Comparison of ENCODE assay signal across 8 mouse cellular contexts in genomic region chr5:36323526-36323925, GRCm38 (mm10).
DNase-seq lines count a peak whose midpoint lies in the region; ATAC-seq lines count a peak whose summit lies in the region.

No protein-coding gene starts in this region.

- 6% methylated on average over 2 of the region's 2 CpGs for WGBS in embryonic facial prominence, embryonic 14.5 days
- WGBS in heart, embryonic 12.5 days, result 6% methylated on average over 2 of the region's 2 CpGs
- WGBS in kidney, embryonic 14.5 days, result 0% methylated on average over 2 of the region's 2 CpGs
- 0% methylated on average over 2 of the region's 2 CpGs for WGBS in liver, embryonic 11.5 days

- no peaks in the 10 kb centered on the region for H3K27me3 ChIP-seq in embryonic facial prominence, embryonic 14.5 days (replicated peaks; ENCODE audit: control insufficient read depth, insufficient read depth, low read length)
- 0 out of 2 replicates have a peak, but pooled peaks cover 5% of the 10 kb centered on the region for H3K27me3 ChIP-seq in heart, embryonic 12.5 days (replicated peaks)
- H3K27me3 ChIP-seq in kidney, embryonic 14.5 days (ENCODE audit: control insufficient read depth, insufficient read depth, low read length), result no peaks in the 10 kb centered on the region
- no peaks in the 10 kb centered on the region for H3K27me3 ChIP-seq in liver, embryonic 11.5 days (replicated peaks; ENCODE audit: control insufficient read depth, insufficient read depth, low read length)
- no peaks in the 10 kb centered on the region for H3K27me3 ChIP-seq in splenic B cell, adult 2 months (ENCODE audit: control insufficient read depth, insufficient read depth, low read length, poor library complexity, severe bottlenecking)

- peak; percentile 87 for ATAC-seq in embryonic facial prominence, embryonic 14.5 days (ENCODE audit: low read depth)
- peak; percentile 68 for ATAC-seq in heart, embryonic 12.5 days (ENCODE audit: insufficient number of reproducible peaks, low FRiP score)
- ATAC-seq in kidney, embryonic 14.5 days (ENCODE audit: low FRiP score, low TSS enrichment), result peak; percentile 88
- ATAC-seq in liver, embryonic 11.5 days (replicated peaks; ENCODE audit: low FRiP score), result no peak

- no peak overlapping the region for H3K9ac ChIP-seq in embryonic facial prominence, embryonic 14.5 days (ENCODE audit: low read depth, low read length)
- no peak overlapping the region for H3K9ac ChIP-seq in heart, embryonic 12.5 days
- no peak overlapping the region for H3K9ac ChIP-seq in kidney, embryonic 14.5 days (ENCODE audit: low read depth, low read length)
- no peak overlapping the region for H3K9ac ChIP-seq in liver, embryonic 11.5 days (ENCODE audit: low read depth, low read length)

- H3K4me3 ChIP-seq in embryonic facial prominence, embryonic 14.5 days (ENCODE audit: low read depth, low read length), result no peak overlapping the region
- H3K4me3 ChIP-seq in heart, embryonic 12.5 days, result no peak overlapping the region
- H3K4me3 ChIP-seq in kidney, embryonic 14.5 days (ENCODE audit: low read length), result no peak overlapping the region
- no peak overlapping the region for H3K4me3 ChIP-seq in liver, embryonic 11.5 days (ENCODE audit: low read depth, low read length)

- H3K4me2 ChIP-seq in embryonic facial prominence, embryonic 14.5 days (ENCODE audit: low read depth, low read length), result no peak overlapping the region
- no peak overlapping the region for H3K4me2 ChIP-seq in heart, embryonic 12.5 days
- H3K4me2 ChIP-seq in kidney, embryonic 14.5 days (replicated peaks; ENCODE audit: low read depth, low read length), result no peak overlapping the region
- H3K4me2 ChIP-seq in liver, embryonic 11.5 days, result no peak overlapping the region

- peaks cover 10% of the 10 kb centered on the region for H3K4me1 ChIP-seq in embryonic facial prominence, embryonic 14.5 days (ENCODE audit: control insufficient read depth, insufficient read depth, low read length)
- H3K4me1 ChIP-seq in heart, embryonic 12.5 days (replicated peaks), result peaks cover 40% of the 10 kb centered on the region
- H3K4me1 ChIP-seq in kidney, embryonic 14.5 days (ENCODE audit: control insufficient read depth, insufficient read depth, low read length), result peaks cover 15% of the 10 kb centered on the region
- no peaks in the 10 kb centered on the region for H3K4me1 ChIP-seq in liver, embryonic 11.5 days (replicated peaks; ENCODE audit: control insufficient read depth, insufficient read depth, low read length)

- 0 out of 2 replicates have a peak overlapping the region, but pooled peaks have one; percentile 52 for H3K27ac ChIP-seq in embryonic facial prominence, embryonic 14.5 days (replicated peaks; ENCODE audit: low read depth, low read length)
- H3K27ac ChIP-seq in heart, embryonic 12.5 days (ENCODE audit: poor library complexity, severe bottlenecking), result no peak overlapping the region
- no peak overlapping the region for H3K27ac ChIP-seq in kidney, embryonic 14.5 days (ENCODE audit: low read depth, low read length)
- no peak overlapping the region for H3K27ac ChIP-seq in liver, embryonic 11.5 days (ENCODE audit: low read depth, low read length)

- H3K36me3 ChIP-seq in embryonic facial prominence, embryonic 14.5 days (ENCODE audit: control insufficient read depth, insufficient read depth, low read length), result no peaks in the 10 kb centered on the region
- H3K36me3 ChIP-seq in heart, embryonic 12.5 days, result no peaks in the 10 kb centered on the region
- H3K36me3 ChIP-seq in kidney, embryonic 14.5 days (ENCODE audit: control insufficient read depth, insufficient read depth, low read length), result no peaks in the 10 kb centered on the region
- no peaks in the 10 kb centered on the region for H3K36me3 ChIP-seq in liver, embryonic 11.5 days (ENCODE audit: control insufficient read depth, insufficient read depth, low read length)
- H3K36me3 ChIP-seq in splenic B cell, adult 2 months (ENCODE audit: control insufficient read depth, insufficient read depth, low read length, poor library complexity, severe bottlenecking), result no peaks in the 10 kb centered on the region

- no peaks in the 10 kb centered on the region for H3K9me3 ChIP-seq in embryonic facial prominence, embryonic 14.5 days (ENCODE audit: control insufficient read depth, low read length)
- no peaks in the 10 kb centered on the region for H3K9me3 ChIP-seq in heart, embryonic 12.5 days (replicated peaks)
- H3K9me3 ChIP-seq in kidney, embryonic 14.5 days (ENCODE audit: control insufficient read depth, low read length), result no peaks in the 10 kb centered on the region
- H3K9me3 ChIP-seq in liver, embryonic 11.5 days (ENCODE audit: control insufficient read depth, low read length), result no peaks in the 10 kb centered on the region

- peak; percentile 86 for DNase-seq in 3T3-L1 (ENCODE audit: low read depth, low spot score)
- peak; percentile 90 for DNase-seq in adrenal gland, postnatal 14 days
- DNase-seq in embryonic facial prominence, embryonic 14.5 days (ENCODE audit: low spot score), result peak; percentile 82
- DNase-seq in liver, embryonic 11.5 days (ENCODE audit: low spot score), result peak; percentile 57
- DNase-seq in neural tube, embryonic 10.5 days (ENCODE audit: extremely low spot score, low spot score), result peak; percentile 86
- peak; percentile 83 for DNase-seq in splenic B cell, adult 2 months (ENCODE audit: low read depth, low spot score)
